ENCODE assay signal across 29 mouse cellular contexts in genomic region chr5:122154006-122154405, GRCm38 (mm10). TPM values are rescaled to one million over a fixed set of nuclear protein-coding genes. Genes with fewer than 3 reads are reported as not detected.
A peak's percentile ranks its signal among the peaks of the same experiment; 100 is the strongest.
DNase-seq lines count a peak whose midpoint lies in the region; ATAC-seq and TF ChIP-seq lines count a peak whose summit lies in the region.
"Had no signal": no experiment of that assay in that cellular context is flagged by ENCODE, and none has a peak within 500 bp of the region (broad histone marks: within the 10 kb centered on the region; RNA-seq: fewer than 3 reads in every experiment).

No protein-coding gene starts in this region.

- H3K9ac ChIP-seq in kidney, embryonic 15.5 days, result no peak overlapping the region
- H3K9ac ChIP-seq in liver, postnatal 0 days (replicated peaks), result no peak overlapping the region
- H3K9ac ChIP-seq: embryonic facial prominence, embryonic 12.5 days; forebrain, postnatal 0 days; hindbrain, embryonic 15.5 days; limb, embryonic 15.5 days; midbrain, embryonic 13.5 days had no signal

- H3K4me2 ChIP-seq in kidney, embryonic 15.5 days, result peak overlapping the region; percentile 23; the same call in 1 of the 2 replicates
- H3K4me2 ChIP-seq in liver, postnatal 0 days (ENCODE audit: low read depth, low read length), result no peak overlapping the region
- H3K4me2 ChIP-seq: embryonic facial prominence, embryonic 12.5 days; hindbrain, embryonic 15.5 days; limb, embryonic 15.5 days; midbrain, embryonic 13.5 days had no signal

- TF ChIP-seq CTCF in liver, postnatal 0 days (IDR thresholded peaks at IDR 0.05; ENCODE audit: low read depth), result no peak

- no peak for ATAC-seq in kidney, embryonic 15.5 days (replicated peaks; ENCODE audit: low FRiP score)
- ATAC-seq in liver, postnatal 0 days, result no peak
- ATAC-seq: forebrain, postnatal 0 days; midbrain, embryonic 13.5 days had no signal

- no peak overlapping the region for H3K27ac ChIP-seq in kidney, embryonic 15.5 days
- H3K27ac ChIP-seq in liver, postnatal 0 days (ENCODE audit: low read depth), result no peak overlapping the region
- H3K27ac ChIP-seq: embryonic facial prominence, embryonic 12.5 days; heart, adult 2 months; hindbrain, embryonic 15.5 days; limb, embryonic 15.5 days; midbrain, embryonic 13.5 days had no signal

- H3K4me1 ChIP-seq in kidney, embryonic 15.5 days, result peaks cover 33% of the 10 kb centered on the region
- H3K4me1 ChIP-seq in liver, postnatal 0 days (ENCODE audit: insufficient read depth), result peaks cover 25% of the 10 kb centered on the region

- H3K36me3 ChIP-seq in kidney, embryonic 15.5 days, result no peaks in the 10 kb centered on the region
- no peaks in the 10 kb centered on the region for H3K36me3 ChIP-seq in liver, postnatal 0 days (replicated peaks; ENCODE audit: insufficient read depth, low read length)
- H3K36me3 ChIP-seq: embryonic facial prominence, embryonic 12.5 days; hindbrain, embryonic 15.5 days; limb, embryonic 15.5 days; midbrain, embryonic 13.5 days had no signal

- no peak for TF ChIP-seq EP300 in liver, postnatal 0 days (IDR thresholded peaks at IDR 0.05; ENCODE audit: low read depth)

- 19% methylated on average over 11 of the region's 14 CpGs for WGBS in kidney, embryonic 15.5 days
- 35% methylated on average over 11 of the region's 14 CpGs for WGBS in liver, postnatal 0 days (ENCODE audit: insufficient replicate concordance)

- no peaks in the 10 kb centered on the region for H3K27me3 ChIP-seq in kidney, embryonic 15.5 days
- H3K27me3 ChIP-seq in liver, postnatal 0 days (ENCODE audit: insufficient read depth, low read length), result no peaks in the 10 kb centered on the region
- H3K27me3 ChIP-seq: embryonic facial prominence, embryonic 12.5 days; hindbrain, embryonic 15.5 days; limb, embryonic 15.5 days had no signal

- H3K4me3 ChIP-seq in kidney, embryonic 15.5 days (replicated peaks), result no peak overlapping the region
- no peak overlapping the region for H3K4me3 ChIP-seq in liver, postnatal 0 days (ENCODE audit: low read depth, low read length)
- H3K4me3 ChIP-seq: embryonic facial prominence, embryonic 12.5 days; heart, adult 2 months; hindbrain, embryonic 15.5 days; limb, embryonic 15.5 days; megakaryocyte, embryonic 14.5 days; midbrain, embryonic 13.5 days had no signal

- no peak for DNase-seq in kidney, adult 18-20 months
- DNase-seq in liver, result peak; percentile 31
- DNase-seq in liver, postnatal 0 days, result no peak
- peak; percentile 72 for DNase-seq in ZHBTc4 (ENCODE audit: low read depth, low spot score)
- DNase-seq in urinary bladder, adult 18-20 months (ENCODE audit: low spot score in 2 of 2), result no peak
- DNase-seq in gastrocnemius, adult 18-20 months (ENCODE audit: low spot score), result no peak
- DNase-seq: adrenal gland, postnatal 25 days; B cell, adult 2 months; cerebellum, adult 9-10 months; forebrain, postnatal 0 days; gastrocnemius, postnatal 36 days; layer of hippocampus, adult 9-11 months; lung, adult 18-20 months; lung, postnatal 36 days; right cerebral cortex, postnatal 14 days had no signal

- no peaks in the 10 kb centered on the region for H3K9me3 ChIP-seq in kidney, embryonic 15.5 days (replicated peaks)
- H3K9me3 ChIP-seq in liver, postnatal 0 days (ENCODE audit: low read length), result no peaks in the 10 kb centered on the region
- H3K9me3 ChIP-seq: embryonic facial prominence, embryonic 12.5 days; hindbrain, embryonic 15.5 days; limb, embryonic 15.5 days; megakaryocyte, embryonic 14.5 days; midbrain, embryonic 13.5 days had no signal

RNA-seq across cellular contexts. Expression of gene Ppp1cc, which starts 4.1 kb away (rescaled TPM):
- 257 and 264 TPM in 2 replicates for polyA plus RNA-seq in kidney, embryonic 15.5 days (2015; fragmentation: Nextera tagmentation; extraction: Ambion mirVana)
- 97.7 and 97.9 TPM in 2 replicates for polyA plus RNA-seq in liver, postnatal 0 days (2015; fragmentation: Nextera tagmentation; extraction: Ambion mirVana)
- total RNA-seq in gastrocnemius, adult 18-20 months (2021), result 100 to 1,000 TPM; 125 to 143 TPM

RNA-seq across cellular contexts. Expression of gene Ccdc63, which starts 13.4 kb away (rescaled TPM):
- polyA plus RNA-seq in kidney, embryonic 15.5 days (2015; fragmentation: Nextera tagmentation; extraction: Ambion mirVana), result 0.19 TPM in 1 of 2 replicates, not detected in the other
- polyA plus RNA-seq in liver, postnatal 0 days (2015; fragmentation: Nextera tagmentation; extraction: Ambion mirVana), result 0.13 and 0.18 TPM in 2 replicates
- not detected for total RNA-seq in gastrocnemius, adult 18-20 months (2021)
- total RNA-seq: adrenal gland, postnatal 25 days; gastrocnemius, postnatal 36 days had no signal
- polyA plus RNA-seq: embryonic facial prominence, embryonic 12.5 days; forebrain, embryonic 11.5 days; hindbrain, embryonic 15.5 days; intestine, embryonic 14.5 days; large intestine, adult 2 months; midbrain, embryonic 13.5 days had no signal

RNA-seq across cellular contexts. Expression of gene Hvcn1, which starts 52.6 kb away (rescaled TPM):
- polyA plus RNA-seq in kidney, embryonic 15.5 days (2015; fragmentation: Nextera tagmentation; extraction: Ambion mirVana), result 12.2 and 14.3 TPM in 2 replicates
- 7.0 and 7.3 TPM in 2 replicates for polyA plus RNA-seq in liver, postnatal 0 days (2015; fragmentation: Nextera tagmentation; extraction: Ambion mirVana)
- total RNA-seq in gastrocnemius, adult 18-20 months (2021), result 1 to 10 TPM in 1 of 2 experiments, under 1 TPM in 1; 0.80 to 1.2 TPM

RNA-seq across cellular contexts. Expression of gene Myl2, which starts 53.3 kb away (rescaled TPM):
- polyA plus RNA-seq in kidney, embryonic 15.5 days (2015; fragmentation: Nextera tagmentation; extraction: Ambion mirVana), result 0.78 and 2.3 TPM in 2 replicates
- 0.66 and 7.2 TPM in 2 replicates for polyA plus RNA-seq in liver, postnatal 0 days (2015; fragmentation: Nextera tagmentation; extraction: Ambion mirVana)
- 1,000 to 10,000 TPM; 1,098 to 1,338 TPM for total RNA-seq in gastrocnemius, adult 18-20 months (2021)
- total RNA-seq: adrenal gland, postnatal 25 days; CH12.LX; hematopoietic stem cell, adult 5-6 weeks; left cerebral cortex, postnatal 25 days; monocyte, adult 5-6 weeks had no signal
- polyA plus RNA-seq: forebrain, embryonic 11.5 days; intestine, embryonic 14.5 days had no signal

Comparison
In these comparisons a context has a peak if more than half of its experiments do, and no peak if none do; other contexts are left out.
1. DNase-seq: peak in liver (single experiment) and ZHBTc4 (single experiment); none in kidney, adult 18-20 months (single experiment), liver, postnatal 0 days (single experiment), urinary bladder, adult 18-20 months (0 of 2) and gastrocnemius, adult 18-20 months (single experiment).